Mouse (Mus musculus) stomach, postnatal 0 days (tissue): ENCODE measurements around the gene Pkp1. TPM values are rescaled to one million over a fixed set of nuclear protein-coding genes. Genes with fewer than 3 reads are reported as not detected.

Experiments
- ATAC-seq: fragments of 200-750 bp; cut with Nextera tagmentation; 2 replicates; pipeline ENCODE4 v1.8.0; 2017; ENCODE audit not compliant: low FRiP score, low TSS enrichment
- DNase-seq: peaks from one replicate; pipeline ENCODE4 v3.0.0-alpha.2; 2016; ENCODE audit warnings: low spot score
- H3K27ac ChIP-seq: fragments of 300-500 bp; sonication (generic); replicated peaks from 2 replicates; pipeline ENCODE4 v1.5.1; 2014; ENCODE audit warnings: mild to moderate bottlenecking, control low read depth
- H3K27me3 ChIP-seq: fragments of 300-500 bp; sonication (generic); 2 replicates; pipeline ENCODE4 v1.6.1; 2014; ENCODE audit warnings: low read length; ENCODE audit not compliant: control insufficient read depth, insufficient read depth
- H3K36me3 ChIP-seq: fragments of 300-500 bp; sonication (generic); 2 replicates; pipeline ENCODE4 v1.6.1; 2014; ENCODE audit warnings: low read length, mixed read lengths; ENCODE audit not compliant: control insufficient read depth, insufficient read depth
- H3K4me1 ChIP-seq: fragments of 300-500 bp; sonication (generic); replicated peaks from 2 replicates; pipeline ENCODE4 v1.6.1; 2014; ENCODE audit warnings: antibody characterized with exemption; ENCODE audit not compliant: control insufficient read depth, insufficient read depth
- H3K4me2 ChIP-seq: fragments of 300-500 bp; sonication (generic); replicated peaks from 2 replicates; pipeline ENCODE4 v1.6.1; 2014; ENCODE audit warnings: low read depth, mild to moderate bottlenecking, control low read depth, moderate library complexity
- H3K4me3 ChIP-seq: fragments of 300-500 bp; sonication (generic); 2 replicates; pipeline ENCODE4 v1.5.1; 2014; ENCODE audit warnings: low read depth, low read length, control low read depth
- H3K9ac ChIP-seq: fragments of 300-500 bp; sonication (generic); 2 replicates; pipeline ENCODE4 v1.6.1; 2014; ENCODE audit warnings: mild to moderate bottlenecking, low read length, control low read depth, mixed read lengths
- H3K9me3 ChIP-seq: fragments of 300-500 bp; sonication (generic); 2 replicates; pipeline ENCODE4 v1.6.1; 2016; ENCODE audit warnings: low read length; ENCODE audit not compliant: control insufficient read depth
- CTCF ChIP-seq: IDR thresholded peaks from 2 replicates; pipeline ENCODE4 v1.5.1; 2016; ENCODE audit warnings: antibody characterized with exemption, low read depth, mild to moderate bottlenecking, moderate library complexity
- EP300 ChIP-seq: optimal IDR thresholded peaks from 2 replicates; pipeline ENCODE3; 2016; ENCODE audit warnings: antibody characterized with exemption
- WGBS: fragments of 180-500 bp; shearing (Covaris S2); extraction: QIAGEN DNeasy Blood & Tissue Kit; methylation state at CpG from one replicate; pipeline ENCODE4 v1.1.7; 2014; 5-methylcytosine and 5-hydroxymethylcytosine counted together
- polyA plus RNA-seq: library from polyadenylated mRNA; unstranded; fragments of >200 nt; fragmentation: Nextera tagmentation; extraction: Ambion mirVana; gene quantifications from 2 replicates; pipeline ENCODE4 v1.2.1, GENCODE M21; 2015

Pkp1 gene
- polyA plus RNA-seq, 1 experiment from 2014 or later = 29.8 TPM

DNA sequence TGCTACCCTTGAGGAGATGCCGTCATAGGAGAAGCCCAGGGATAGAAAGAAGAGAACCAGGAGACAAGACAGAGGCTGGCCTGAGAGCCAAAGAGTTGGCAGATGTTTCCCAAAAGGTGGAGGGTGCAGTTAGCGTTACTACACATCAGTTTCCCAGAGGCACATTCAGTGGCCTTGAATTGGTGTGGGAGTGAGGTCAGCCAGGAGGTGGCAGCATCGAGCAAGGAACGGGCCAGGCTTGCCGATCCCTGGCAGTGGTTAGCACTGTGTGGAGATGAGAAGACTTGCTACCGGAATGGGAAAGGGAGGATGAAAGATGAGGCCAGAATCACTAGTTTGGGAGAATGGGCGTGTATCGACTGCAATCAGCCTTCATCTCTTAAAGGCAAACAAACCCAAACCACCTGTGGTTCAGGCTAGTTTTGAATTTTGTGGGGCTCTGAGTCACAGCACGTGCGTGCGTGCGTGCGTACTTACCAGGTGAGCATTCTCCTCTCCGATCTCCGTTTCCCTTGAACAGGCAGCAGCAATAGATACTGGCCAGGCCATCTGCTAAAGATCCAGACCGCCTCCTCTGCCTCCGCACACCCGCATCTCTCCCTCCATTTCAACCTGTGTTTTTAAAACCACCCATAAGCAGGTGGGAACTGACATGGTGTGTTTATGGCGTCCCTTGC is 53.4 kb downstream of the Pkp1 start:
- TF ChIP-seq EP300 (no peak), CTCF (peak; percentile 99)
- 44% methylated on average over 19 of the region's 19 CpGs for WGBS
- no peaks in the 10 kb centered on the region for H3K4me1 ChIP-seq
- no peaks in the 10 kb centered on the region for H3K36me3 ChIP-seq
- peak; percentile 73 for ATAC-seq
- H3K9ac ChIP-seq = no peak overlapping the region
- no peaks in the 10 kb centered on the region for H3K27me3 ChIP-seq
- peak; percentile 89 for DNase-seq
- no peaks in the 10 kb centered on the region for H3K9me3 ChIP-seq
- no peak overlapping the region for H3K27ac ChIP-seq
- H3K4me3 ChIP-seq = no peak overlapping the region
- no peak overlapping the region for H3K4me2 ChIP-seq

DNA sequence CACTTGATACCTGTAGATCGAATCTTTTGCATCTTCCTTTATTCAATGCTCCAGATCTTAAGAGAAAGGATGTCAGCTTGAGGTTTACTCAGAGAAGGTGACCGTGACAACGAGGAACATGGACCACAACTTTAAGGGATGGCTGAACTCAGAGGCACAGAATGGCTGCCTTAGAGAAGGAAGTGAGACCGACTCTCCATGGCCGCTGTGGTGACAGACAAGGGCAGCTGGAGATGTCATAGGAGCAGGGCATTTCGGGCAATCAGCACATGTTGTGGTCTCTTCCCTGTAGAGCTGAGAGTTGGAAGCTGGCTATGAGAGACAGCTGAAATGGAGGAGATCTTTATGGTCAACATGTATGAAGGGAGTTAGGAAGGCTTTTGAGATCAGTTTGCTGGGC is 54.2 kb downstream of the Pkp1 start:
- WGBS = 80% methylated on average over 6 of the region's 6 CpGs

DNA sequence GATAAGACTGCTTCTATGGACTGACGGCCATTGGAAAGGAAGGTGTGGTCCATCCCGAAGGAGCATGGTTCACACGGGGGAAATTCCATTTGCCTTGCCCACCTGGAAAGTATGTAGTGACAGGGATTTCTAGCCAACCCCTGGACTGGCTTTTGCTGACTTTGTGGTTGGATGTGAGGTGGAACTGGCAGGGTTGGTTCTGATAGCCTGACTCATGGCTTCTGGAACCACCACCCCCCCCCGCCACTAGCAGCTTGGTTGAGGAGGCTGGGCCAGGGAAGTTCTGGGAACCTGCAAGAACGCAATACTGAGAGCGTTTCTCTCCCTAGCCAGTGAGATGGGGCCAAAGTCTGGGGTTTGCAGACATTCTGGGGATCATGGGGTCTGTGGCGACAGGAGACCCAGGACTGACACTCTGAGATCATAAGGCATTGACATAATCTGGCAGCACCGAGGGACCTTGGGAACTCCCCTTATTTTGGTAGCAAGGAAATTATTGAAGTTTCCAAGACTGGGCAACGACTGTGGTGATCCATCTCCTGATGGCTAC is 55.1 kb downstream of the Pkp1 start:
- no peak for TF ChIP-seq EP300
- TF ChIP-seq CTCF = no peak
- H3K27me3 ChIP-seq = no peaks in the 10 kb centered on the region
- 67% methylated on average over 9 of the region's 9 CpGs for WGBS

More for the DNA sequence above, 54.2 kb downstream of the Pkp1 start:
- Histone ChIP-seq H3K9ac (no peak overlapping the region), H3K9me3 (no peaks in the 10 kb centered on the region), H3K27me3 (no peaks in the 10 kb centered on the region), H3K4me3 (no peak overlapping the region), H3K36me3 (no peaks in the 10 kb centered on the region), H3K4me2 (no peak overlapping the region), H3K4me1 (no peaks in the 10 kb centered on the region), H3K27ac (no peak overlapping the region)
- TF ChIP-seq CTCF (no peak), EP300 (no peak)
- DNase-seq (no peak), ATAC-seq (no peak)

DNA sequence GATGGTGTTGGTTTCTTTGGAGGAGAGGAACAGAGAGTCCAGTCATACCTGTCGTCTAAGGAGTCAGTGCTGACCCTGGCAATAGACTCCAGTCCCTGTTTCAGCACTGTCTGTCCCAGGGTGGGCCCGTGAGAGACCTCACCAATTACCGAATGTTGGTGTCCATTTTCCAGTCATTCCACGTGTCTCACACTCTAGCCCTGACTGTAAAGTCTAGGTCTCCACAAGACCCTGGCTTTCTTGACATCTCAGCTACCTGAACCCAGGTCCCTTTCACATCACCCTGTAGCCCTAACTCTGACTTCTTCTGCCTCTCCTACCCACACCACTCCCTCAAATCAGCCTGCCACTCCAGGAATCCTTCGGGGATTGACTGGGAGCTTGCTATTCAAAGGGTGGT is 56.4 kb downstream of the Pkp1 start:
- WGBS = 69% methylated on average over 5 of the region's 5 CpGs
- no peaks in the 10 kb centered on the region for H3K4me1 ChIP-seq
- no peak for TF ChIP-seq EP300
- no peak for TF ChIP-seq CTCF
- H3K9ac ChIP-seq = no peak overlapping the region
- no peak overlapping the region for H3K4me2 ChIP-seq
- DNase-seq = no peak
- no peak overlapping the region for H3K4me3 ChIP-seq
- H3K27ac ChIP-seq = no peak overlapping the region
- no peaks in the 10 kb centered on the region for H3K9me3 ChIP-seq
- H3K27me3 ChIP-seq = no peaks in the 10 kb centered on the region
- H3K36me3 ChIP-seq = no peaks in the 10 kb centered on the region
- no peak for ATAC-seq

More for the DNA sequence above, 55.1 kb downstream of the Pkp1 start:
- Histone ChIP-seq H3K36me3 (no peaks in the 10 kb centered on the region), H3K4me1 (no peaks in the 10 kb centered on the region), H3K27ac (no peak overlapping the region), H3K9ac (no peak overlapping the region), H3K4me3 (no peak overlapping the region), H3K4me2 (no peak overlapping the region), H3K9me3 (no peaks in the 10 kb centered on the region)
- DNase-seq (peak; percentile 42), ATAC-seq (no peak)

DNA sequence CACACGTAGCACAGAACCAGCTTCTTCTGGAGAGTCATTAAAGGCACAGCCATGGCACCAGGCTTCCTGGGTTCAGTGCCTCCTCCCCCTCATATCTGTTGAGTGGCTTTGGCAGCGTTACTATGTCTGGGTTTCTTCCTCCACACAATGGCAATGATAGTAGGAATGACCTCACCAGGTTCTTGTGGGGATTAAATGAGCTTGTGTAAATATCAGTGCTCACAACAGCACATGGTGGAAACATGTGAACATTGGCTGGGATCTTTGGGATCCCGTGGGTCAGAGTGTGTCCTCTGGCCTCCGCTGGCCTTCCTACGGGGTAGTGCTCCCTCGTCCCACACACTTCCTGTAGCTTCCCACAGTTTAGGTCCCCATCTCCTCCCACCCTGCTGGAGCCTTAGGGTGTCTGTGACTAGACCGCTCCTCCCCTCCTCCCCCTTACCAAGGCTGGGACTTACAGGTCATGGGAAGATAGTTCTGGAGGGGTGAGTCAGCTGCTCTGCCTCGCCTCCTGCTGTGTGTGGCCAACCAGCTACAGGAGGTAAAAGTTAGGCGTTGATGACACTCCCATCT is 56.9 kb downstream of the Pkp1 start:
- 58% methylated on average over 9 of the region's 9 CpGs for WGBS
- DNase-seq (no peak), ATAC-seq (peak; percentile 73)
- Histone ChIP-seq H3K27me3 (no peaks in the 10 kb centered on the region), H3K27ac (peak overlapping the region; percentile 45; the same call in 1 of the 2 replicates), H3K36me3 (no peaks in the 10 kb centered on the region), H3K4me3 (no peak overlapping the region), H3K4me2 (no peak overlapping the region), H3K4me1 (no peaks in the 10 kb centered on the region), H3K9ac (no peak overlapping the region), H3K9me3 (no peaks in the 10 kb centered on the region)
- no peak for TF ChIP-seq CTCF
- no peak for TF ChIP-seq EP300

DNA sequence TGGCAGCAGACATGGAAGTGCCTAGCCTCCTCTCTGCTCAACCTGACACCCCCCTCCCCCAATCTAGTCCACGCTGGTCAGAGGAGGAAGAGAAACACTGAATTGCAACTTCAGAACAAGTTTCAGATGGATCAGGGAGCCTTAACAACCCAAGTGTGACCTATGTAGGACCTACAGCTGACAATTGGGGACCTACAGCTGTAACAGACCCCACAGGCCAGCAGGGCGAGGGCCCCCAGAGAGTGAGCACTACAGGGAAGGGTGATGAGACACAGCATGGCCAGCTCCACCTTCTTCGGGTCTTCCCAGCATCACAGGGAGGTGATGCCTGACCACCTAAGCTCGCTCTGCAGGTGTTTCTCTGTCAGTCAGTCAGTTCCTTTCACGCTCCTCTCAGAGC is 57.9 kb downstream of the Pkp1 start:
- no peak for ATAC-seq
- no peaks in the 10 kb centered on the region for H3K9me3 ChIP-seq
- H3K36me3 ChIP-seq = no peaks in the 10 kb centered on the region
- H3K27ac ChIP-seq = no peak overlapping the region
- TF ChIP-seq EP300 = no peak
- no peak for TF ChIP-seq CTCF
- H3K4me3 ChIP-seq = no peak overlapping the region
- 71% methylated on average over 5 of the region's 5 CpGs for WGBS
- H3K4me1 ChIP-seq = no peaks in the 10 kb centered on the region
- no peak overlapping the region for H3K4me2 ChIP-seq
- DNase-seq = no peak
- no peaks in the 10 kb centered on the region for H3K27me3 ChIP-seq
- no peak overlapping the region for H3K9ac ChIP-seq
